Mouse (Mus musculus) layer of hippocampus, adult 18-20 months (tissue): ENCODE results near the gene Olfr885. TPM values are rescaled to one million over a fixed set of nuclear protein-coding genes. Genes with fewer than 3 reads are reported as not detected.

ENCODE experiments used
- DNase-seq, 2 experiments: peaks; one replicate each; pipeline ENCODE4 v3.0.0; 2022; ENCODE audit warnings: low spot score in 2 of 2
- long read RNA-seq: library from polyadenylated mRNA; stranded (forward); transcript quantifications from one replicate; pipeline ENCODE4 v2.0.0, GENCODE M21; 2021
- total RNA-seq, 2 experiments: library from RNA; stranded (reverse); gene quantifications; 2 replicates each; pipeline ENCODE4 v1.2.3; 2021

Gene Olfr885
- not detected for total RNA-seq
- long read RNA-seq = 0 reads

GRCm38 (mm10) chr9:38061022-38061421, at the start of gene Olfr885:
TSS of gene Olfr885 (plus strand) at chr9:38061322.
- no peak for DNase-seq

GRCm38 (mm10) chr9:38025508-38025907, 35.6 kb upstream of the Olfr885 start, which contains the start of gene Olfr883:
TSS of gene Olfr883 (plus strand) at chr9:38025808.
- no peak for DNase-seq

- no peak for DNase-seq
Observed at GRCm38 (mm10) chr9:38046255-38046654, 14.9 kb upstream of the Olfr885 start, which contains the start of gene Olfr884. TSS of gene Olfr884 (plus strand) at chr9:38046555.

GRCm38 (mm10) chr9:38083772-38084171, 22.6 kb downstream of the Olfr885 start, which contains the start of gene Olfr887:
TSS of gene Olfr887 (plus strand) at chr9:38084072.
- DNase-seq = no peak

- no peak for DNase-seq
Observed at GRCm38 (mm10) chr9:38107828-38108227, 46.7 kb downstream of the Olfr885 start, which contains the start of gene Olfr888. TSS of gene Olfr888 (plus strand) at chr9:38108128.

Other genes starting within 250 kb of the Olfr885 start
- gene Olfr877, start 207.1 kb upstream of the Olfr885 start, total RNA-seq = not detected
- gene Olfr145, start 164.6 kb upstream of the Olfr885 start, total RNA-seq = not detected
- not detected for gene Olfr878, start 143.5 kb upstream of the Olfr885 start, total RNA-seq
- not detected for gene Olfr881, start 69.5 kb upstream of the Olfr885 start, total RNA-seq
- not detected for gene Olfr883, start 35.5 kb upstream of the Olfr885 start, total RNA-seq
- gene Olfr884, start 14.8 kb upstream of the Olfr885 start, total RNA-seq = not detected
- gene Olfr887, start 22.8 kb downstream of the Olfr885 start, total RNA-seq = not detected
- gene Olfr888, start 46.8 kb downstream of the Olfr885 start, total RNA-seq = not detected
- gene Olfr889, start 53.9 kb downstream of the Olfr885 start, total RNA-seq = not detected
- not detected for gene Olfr890, start 81.2 kb downstream of the Olfr885 start, total RNA-seq
- not detected for gene Olfr891, start 119.5 kb downstream of the Olfr885 start, total RNA-seq
- not detected for gene Olfr893, start 147.0 kb downstream of the Olfr885 start, total RNA-seq
- gene Olfr894, start 156.7 kb downstream of the Olfr885 start, total RNA-seq = not detected
- not detected for gene Olfr143, start 191.5 kb downstream of the Olfr885 start, total RNA-seq
- not detected for gene Olfr895, start 206.5 kb downstream of the Olfr885 start, total RNA-seq
- gene Olfr896-ps1, start 229.8 kb downstream of the Olfr885 start, total RNA-seq = not detected